Mouse (Mus musculus) cerebellum, adult 2 months (tissue): ENCODE measurements around the gene Mcrip1.

ENCODE experiments used
- CTCF ChIP-seq: fragments of 200-500 bp; IDR thresholded peaks from 2 replicates; pipeline ENCODE4 v1.5.1; 2011; ENCODE audit warnings: low read depth, mild to moderate bottlenecking, control low read depth, low read length, moderate library complexity, borderline replicate concordance; ENCODE audit not compliant: insufficient read depth
- POLR2A ChIP-seq: fragments of 200-500 bp; IDR thresholded peaks from 2 replicates; pipeline ENCODE4 v1.6.1; 2011; ENCODE audit warnings: low read length, control low read depth, borderline replicate concordance; ENCODE audit not compliant: insufficient read depth

DNA sequence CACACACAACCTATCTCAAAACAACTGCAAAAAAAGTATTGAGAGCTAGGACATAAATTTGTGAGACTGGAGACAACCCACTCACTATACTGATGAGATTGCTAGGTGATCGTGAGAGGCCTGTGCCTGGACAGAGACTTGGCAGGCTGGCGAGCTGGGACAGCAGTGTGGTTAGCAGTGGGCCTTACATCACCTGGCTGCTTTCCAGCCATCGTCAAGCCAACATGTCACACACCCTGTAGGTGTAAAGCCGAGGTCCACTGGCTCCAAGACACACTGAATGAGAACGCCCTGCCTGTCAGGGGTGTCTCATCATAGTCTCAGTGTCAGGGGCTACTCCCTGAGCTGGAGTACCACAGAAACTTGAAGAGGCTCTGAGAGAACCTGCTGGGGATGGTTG is 3.2 kb upstream of the Mcrip1 start:
- TF ChIP-seq CTCF (no peak), POLR2A (no peak)
